Mouse (Mus musculus) stomach, adult 2 months (tissue): ENCODE results near the gene Washc4. TPM values are rescaled to one million over a fixed set of nuclear protein-coding genes. Genes with fewer than 3 reads are reported as not detected.

ENCODE experiments used
- polyA plus RNA-seq: library from polyadenylated mRNA; depleted of rRNA; stranded (reverse); fragments of >200 nt; gene quantifications from 2 replicates; pipeline ENCODE4 v1.2.3, GENCODE M21; 2012; rRNA removed

Washc4 gene
- 0.12 and 0.32 TPM in 2 replicates for polyA plus RNA-seq

GRCm38 (mm10) chr10:83543439-83544102 lies at the start of gene Washc4:
Washc4 (plus strand) TSS chr10:83543752.

GRCm38 (mm10) chr10:83533910-83534283 lies 9.7 kb upstream of the Washc4 start, which contains the start of gene Aldh1l2:
Aldh1l2 (minus strand) TSS chr10:83534140.

Other genes starting within 250 kb of the Washc4 start
- gene Slc41a2, start 205.9 kb upstream of the Washc4 start, polyA plus RNA-seq, result 2.8 and 4.1 TPM in 2 replicates
- 0.04 and 0.08 TPM in 2 replicates for gene D10Wsu102e, start 183.5 kb upstream of the Washc4 start, polyA plus RNA-seq
- gene Aldh1l2, start 9.6 kb upstream of the Washc4 start, polyA plus RNA-seq, result 0.81 and 1.9 TPM in 2 replicates
- 64.8 and 108 TPM in 2 replicates for gene Appl2, start 105.0 kb downstream of the Washc4 start, polyA plus RNA-seq
- gene 1500009L16Rik, start 179.1 kb downstream of the Washc4 start, polyA plus RNA-seq, result 0.45 and 0.66 TPM in 2 replicates